Mouse (Mus musculus) neural tube, embryonic 15.5 days (tissue): ENCODE data around the gene 6030408B16Rik. TPM values are rescaled to one million over a fixed set of nuclear protein-coding genes. Genes with fewer than 3 reads are reported as not detected.

Experiments used
- ATAC-seq: fragments of 200-750 bp; cut with Nextera tagmentation; 2 replicates; pipeline ENCODE4 v1.8.0; 2017; ENCODE audit warnings: mild to moderate bottlenecking, moderate TSS enrichment, moderate library complexity; ENCODE audit not compliant: low FRiP score
- H3K27ac ChIP-seq: fragments of 300-500 bp; sonication (generic); replicated peaks from 2 replicates; pipeline ENCODE4 v1.5.1; 2015; ENCODE audit warnings: mild to moderate bottlenecking, inconsistent platforms
- H3K27me3 ChIP-seq: fragments of 300-500 bp; sonication (generic); replicated peaks from 2 replicates; pipeline ENCODE4 v1.6.1; 2015; ENCODE audit warnings: inconsistent platforms
- H3K36me3 ChIP-seq: fragments of 300-500 bp; sonication (generic); 2 replicates; pipeline ENCODE4 v1.6.1; 2015; ENCODE audit warnings: inconsistent platforms
- H3K4me1 ChIP-seq: fragments of 300-500 bp; sonication (generic); 2 replicates; pipeline ENCODE4 v1.6.1; 2015; ENCODE audit warnings: inconsistent platforms
- H3K4me2 ChIP-seq: fragments of 300-500 bp; sonication (generic); 2 replicates; pipeline ENCODE4 v1.6.1; 2015; ENCODE audit warnings: inconsistent platforms, mild to moderate bottlenecking, moderate library complexity
- H3K4me3 ChIP-seq: fragments of 300-500 bp; sonication (generic); replicated peaks from 2 replicates; pipeline ENCODE4 v1.5.1; 2015; ENCODE audit warnings: mild to moderate bottlenecking, inconsistent platforms
- H3K9ac ChIP-seq: fragments of 300-500 bp; sonication (generic); replicated peaks from 2 replicates; pipeline ENCODE4 v1.6.1; 2015; ENCODE audit warnings: mild to moderate bottlenecking, inconsistent platforms
- H3K9me3 ChIP-seq: fragments of 300-500 bp; sonication (generic); replicated peaks from 2 replicates; pipeline ENCODE4 v1.6.1; 2016; ENCODE audit warnings: inconsistent platforms
- WGBS: fragments of 180-500 bp; shearing (Covaris S2); methylation state at CpG from one replicate; pipeline ENCODE4 v1.1.7; 2015; ENCODE audit warnings: mixed read lengths; 5-methylcytosine and 5-hydroxymethylcytosine counted together
- polyA plus RNA-seq: library from polyadenylated mRNA; unstranded; fragments of >200 nt; fragmentation: Nextera tagmentation; extraction: Ambion mirVana; gene quantifications from 2 replicates; pipeline ENCODE4 v1.2.1, GENCODE M21; 2015

The 6030408B16Rik gene
- polyA plus RNA-seq, 1 experiment from 2014 or later = 0.44 TPM

DNA sequence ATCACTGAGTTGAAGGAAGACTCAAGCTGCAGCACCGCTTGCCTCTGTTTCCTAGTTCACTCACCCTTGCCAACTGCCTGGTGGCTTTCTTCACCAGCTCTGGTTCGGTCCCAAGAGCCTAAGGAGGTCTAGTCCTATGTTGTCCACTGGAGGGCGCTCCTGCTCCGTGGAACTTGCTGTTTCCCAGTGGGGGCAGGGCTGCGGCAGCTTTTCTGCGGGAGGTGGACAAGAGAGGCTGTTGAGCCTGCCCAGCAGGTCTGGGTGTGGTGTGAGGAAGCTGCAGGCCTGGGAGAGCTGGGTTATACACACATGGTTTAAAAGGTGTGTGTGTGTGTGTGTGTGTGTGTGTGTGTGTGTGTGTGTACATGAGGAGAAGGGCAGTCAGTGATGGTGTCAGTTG, 34.3 kb downstream of the 6030408B16Rik start:
- Histone ChIP-seq H3K36me3 (no peaks in the 10 kb centered on the region), H3K27ac (no peak overlapping the region), H3K4me2 (no peak overlapping the region), H3K4me3 (no peak overlapping the region), H3K4me1 (no peaks in the 10 kb centered on the region), H3K27me3 (no peaks in the 10 kb centered on the region), H3K9me3 (no peaks in the 10 kb centered on the region), H3K9ac (no peak overlapping the region)
- 7% methylated on average over 6 of the region's 6 CpGs for WGBS
- no peak; the same call in 1 of the 2 replicates for ATAC-seq

DNA sequence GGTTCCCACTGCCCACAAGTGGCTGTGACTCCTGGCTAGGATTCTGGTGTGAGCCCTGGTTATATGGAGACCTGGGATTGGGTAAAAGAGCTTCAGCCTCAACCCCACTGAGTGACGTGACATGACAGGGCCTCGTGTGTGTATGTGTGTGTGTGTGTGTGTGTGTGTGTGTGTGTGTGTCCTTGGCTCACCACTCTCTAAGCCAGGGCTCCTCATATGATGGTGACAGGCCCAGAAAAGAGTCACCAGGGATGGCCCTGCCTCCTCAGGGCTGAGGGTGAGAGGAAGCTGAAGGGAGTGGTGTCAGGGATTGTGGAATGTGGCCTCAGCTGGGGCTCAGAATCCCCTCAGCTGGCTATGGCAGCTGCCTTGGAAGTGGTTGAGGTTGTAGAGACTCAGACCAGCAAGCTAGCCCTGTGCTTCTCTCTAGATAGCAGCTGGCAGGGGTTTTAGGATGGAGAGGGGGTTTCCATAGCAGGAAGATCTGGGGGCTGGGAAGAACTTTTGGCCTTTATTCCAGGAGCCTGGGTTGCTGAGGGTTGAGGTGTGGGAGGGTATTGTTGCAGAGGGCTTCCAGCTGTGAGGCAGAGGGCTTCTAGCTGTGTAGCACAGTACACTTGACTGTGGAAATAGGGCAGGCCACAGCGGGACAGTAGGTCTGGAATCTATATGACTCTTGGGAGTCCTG, 36.0 kb downstream of the 6030408B16Rik start:
- Histone ChIP-seq H3K27me3 (no peaks in the 10 kb centered on the region), H3K36me3 (no peaks in the 10 kb centered on the region), H3K4me1 (no peaks in the 10 kb centered on the region), H3K27ac (no peak overlapping the region), H3K9ac (no peak overlapping the region), H3K4me3 (no peak overlapping the region), H3K4me2 (no peak overlapping the region), H3K9me3 (no peaks in the 10 kb centered on the region)
- 59% methylated on average over 3 of the region's 3 CpGs for WGBS
- ATAC-seq = no peak

DNA sequence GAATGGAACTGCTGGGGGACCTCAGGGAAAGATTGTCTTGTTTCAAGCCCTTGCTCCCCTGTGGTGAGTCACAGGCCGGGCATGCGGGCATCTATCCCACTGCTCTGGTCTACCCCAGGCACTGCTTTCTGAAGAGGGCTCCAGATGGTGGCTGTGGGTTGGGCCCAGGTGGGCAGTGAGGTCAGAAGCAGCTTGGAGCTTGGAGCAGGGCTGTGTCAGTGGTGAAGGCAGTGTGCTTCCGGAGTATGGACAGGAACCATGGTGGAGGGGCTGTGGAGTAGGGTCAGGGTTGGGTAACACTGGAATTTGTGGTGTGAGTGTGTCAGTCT, 36.5 kb downstream of the 6030408B16Rik start:
- no peaks in the 10 kb centered on the region for H3K9me3 ChIP-seq
- H3K4me3 ChIP-seq = no peak overlapping the region
- H3K27me3 ChIP-seq = no peaks in the 10 kb centered on the region
- no peak overlapping the region for H3K9ac ChIP-seq
- no peak overlapping the region for H3K4me2 ChIP-seq
- no peaks in the 10 kb centered on the region for H3K36me3 ChIP-seq
- H3K27ac ChIP-seq = no peak overlapping the region
- WGBS = 49% methylated on average over 3 of the region's 3 CpGs
- no peaks in the 10 kb centered on the region for H3K4me1 ChIP-seq
- no peak for ATAC-seq

DNA sequence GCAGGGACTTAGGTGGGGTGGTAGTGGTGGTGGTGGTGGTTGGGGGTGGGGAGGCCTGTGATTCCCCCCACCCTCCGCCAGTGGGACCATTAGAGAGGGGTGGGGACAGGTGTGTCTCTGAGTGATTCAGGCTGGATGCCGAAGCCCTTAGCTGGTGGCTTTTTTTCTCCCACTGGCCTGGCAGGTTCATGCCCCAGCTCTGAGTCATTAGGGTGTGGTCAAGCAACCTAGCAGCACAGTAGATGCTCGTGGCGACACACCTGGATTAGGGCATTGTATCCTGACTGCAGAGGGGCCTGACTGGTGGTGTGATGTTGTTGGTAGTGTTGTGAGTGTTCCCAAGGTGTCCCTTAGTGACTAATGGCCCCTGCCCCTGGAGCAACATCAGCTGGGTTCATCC, 38.1 kb downstream of the 6030408B16Rik start:
- Histone ChIP-seq H3K27me3 (no peaks in the 10 kb centered on the region), H3K4me2 (no peak overlapping the region), H3K36me3 (no peaks in the 10 kb centered on the region), H3K9ac (no peak overlapping the region), H3K9me3 (no peaks in the 10 kb centered on the region), H3K4me3 (no peak overlapping the region), H3K27ac (no peak overlapping the region), H3K4me1 (no peaks in the 10 kb centered on the region)
- 79% methylated on average over 4 of the region's 4 CpGs for WGBS
- no peak for ATAC-seq

GRCm38 (mm10) chr15:101332370-101332769, 39.4 kb downstream of the 6030408B16Rik start:
- Histone ChIP-seq H3K27ac (no peak overlapping the region), H3K9me3 (no peaks in the 10 kb centered on the region), H3K4me1 (no peaks in the 10 kb centered on the region), H3K9ac (no peak overlapping the region), H3K4me2 (no peak overlapping the region), H3K27me3 (peaks cover 4% of the 10 kb centered on the region), H3K4me3 (no peak overlapping the region), H3K36me3 (no peaks in the 10 kb centered on the region)
- 74% methylated on average over 4 of the region's 4 CpGs for WGBS
- ATAC-seq = no peak

GRCm38 (mm10) chr15:101333165-101333564, 40.2 kb downstream of the 6030408B16Rik start:
- H3K9me3 ChIP-seq = no peaks in the 10 kb centered on the region
- H3K27ac ChIP-seq = no peak overlapping the region
- H3K27me3 ChIP-seq = peaks cover 7% of the 10 kb centered on the region
- H3K4me2 ChIP-seq = no peak overlapping the region
- H3K36me3 ChIP-seq = no peaks in the 10 kb centered on the region
- no peaks in the 10 kb centered on the region for H3K4me1 ChIP-seq
- no peak overlapping the region for H3K4me3 ChIP-seq
- no peak for ATAC-seq
- no peak overlapping the region for H3K9ac ChIP-seq
- WGBS = 32% methylated on average over 1 of the region's 1 CpGs

- ATAC-seq = no peak
- no peaks in the 10 kb centered on the region for H3K4me1 ChIP-seq
- H3K27me3 ChIP-seq = peaks cover 7% of the 10 kb centered on the region
- no peak overlapping the region for H3K4me2 ChIP-seq
- H3K4me3 ChIP-seq = no peak overlapping the region
- no peak overlapping the region for H3K27ac ChIP-seq
- WGBS = 67% methylated on average over 4 of the region's 4 CpGs
- no peaks in the 10 kb centered on the region for H3K36me3 ChIP-seq
- no peaks in the 10 kb centered on the region for H3K9me3 ChIP-seq
- no peak overlapping the region for H3K9ac ChIP-seq
These were observed 40.6 kb downstream of the 6030408B16Rik start for GRCm38 (mm10) chr15:101333648-101334047.

DNA sequence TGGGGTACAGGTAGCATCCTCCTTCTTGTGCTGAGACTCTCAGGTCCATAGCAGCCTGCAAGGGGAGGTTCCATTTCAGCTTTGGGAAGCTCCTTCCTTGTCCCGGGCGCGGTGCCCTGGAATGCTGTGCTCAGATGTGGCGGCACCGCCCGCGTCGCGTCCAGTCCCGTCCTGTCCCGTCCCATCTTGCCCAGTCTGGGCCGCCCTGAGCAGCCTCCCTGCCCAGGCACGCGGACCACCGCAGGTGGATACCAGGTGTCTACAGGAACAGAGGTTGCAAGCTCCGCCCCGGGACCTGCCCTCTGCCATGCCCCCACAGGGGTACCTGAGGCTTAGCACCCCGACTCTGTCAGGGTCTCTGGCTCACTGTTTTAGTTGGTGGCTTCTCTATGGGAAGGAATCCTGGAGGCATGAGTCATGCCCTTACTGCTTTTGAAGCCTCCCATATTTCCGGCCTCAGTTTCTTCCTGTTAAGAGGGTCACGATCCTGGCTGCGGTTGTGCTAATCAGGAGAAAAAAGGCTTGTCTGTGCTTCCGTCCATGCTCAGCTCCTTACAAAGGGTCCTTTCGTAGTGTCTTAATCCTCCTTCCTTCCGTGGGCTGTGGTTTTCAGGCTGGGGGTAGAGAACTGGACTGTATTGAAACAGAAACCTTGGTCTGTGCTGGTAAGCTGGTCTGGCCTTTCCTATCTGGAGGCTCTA, 43.6 kb downstream of the 6030408B16Rik start:
- no peaks in the 10 kb centered on the region for H3K9me3 ChIP-seq
- H3K4me2 ChIP-seq = no peak overlapping the region
- H3K36me3 ChIP-seq = no peaks in the 10 kb centered on the region
- ATAC-seq = no peak
- no peaks in the 10 kb centered on the region for H3K4me1 ChIP-seq
- no peak overlapping the region for H3K27ac ChIP-seq
- H3K9ac ChIP-seq = no peak overlapping the region
- H3K4me3 ChIP-seq = no peak overlapping the region
- peaks cover 7% of the 10 kb centered on the region for H3K27me3 ChIP-seq
- WGBS = 55% methylated on average over 24 of the region's 24 CpGs

DNA sequence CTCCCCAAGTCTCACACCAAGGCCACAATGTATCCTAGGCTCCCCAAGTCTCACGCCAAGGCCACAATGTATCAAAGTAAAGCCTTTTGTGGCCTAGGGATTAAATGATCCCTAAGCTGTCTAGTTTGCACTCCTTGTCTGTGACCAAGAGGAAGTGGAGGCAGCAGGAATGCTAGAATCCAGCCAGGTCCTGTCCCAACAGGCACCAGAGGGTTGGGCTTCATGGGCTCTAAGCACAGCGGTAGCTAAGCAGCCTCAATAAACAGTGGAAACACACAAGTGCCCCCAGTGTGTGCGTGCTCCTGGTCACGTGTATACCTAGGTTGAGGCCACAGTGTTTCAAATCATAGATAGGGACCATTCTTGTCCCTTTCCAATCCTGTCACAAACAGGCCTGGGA, 45.3 kb downstream of the 6030408B16Rik start:
- Histone ChIP-seq H3K4me2 (no peak overlapping the region), H3K4me1 (no peaks in the 10 kb centered on the region), H3K9me3 (no peaks in the 10 kb centered on the region), H3K27ac (no peak overlapping the region), H3K36me3 (no peaks in the 10 kb centered on the region), H3K9ac (no peak overlapping the region), H3K4me3 (no peak overlapping the region), H3K27me3 (peaks cover 7% of the 10 kb centered on the region)
- ATAC-seq = no peak
- 79% methylated on average over 4 of the region's 4 CpGs for WGBS

GRCm38 (mm10) chr15:101339537-101339936, 46.5 kb downstream of the 6030408B16Rik start:
- Histone ChIP-seq H3K9ac (no peak overlapping the region), H3K4me2 (no peak overlapping the region), H3K4me1 (no peaks in the 10 kb centered on the region), H3K9me3 (no peaks in the 10 kb centered on the region), H3K36me3 (no peaks in the 10 kb centered on the region), H3K4me3 (no peak overlapping the region), H3K27ac (no peak overlapping the region), H3K27me3 (peaks cover 7% of the 10 kb centered on the region)
- WGBS = 2% methylated on average over 2 of the region's 2 CpGs
- ATAC-seq = peak; percentile 93

DNA sequence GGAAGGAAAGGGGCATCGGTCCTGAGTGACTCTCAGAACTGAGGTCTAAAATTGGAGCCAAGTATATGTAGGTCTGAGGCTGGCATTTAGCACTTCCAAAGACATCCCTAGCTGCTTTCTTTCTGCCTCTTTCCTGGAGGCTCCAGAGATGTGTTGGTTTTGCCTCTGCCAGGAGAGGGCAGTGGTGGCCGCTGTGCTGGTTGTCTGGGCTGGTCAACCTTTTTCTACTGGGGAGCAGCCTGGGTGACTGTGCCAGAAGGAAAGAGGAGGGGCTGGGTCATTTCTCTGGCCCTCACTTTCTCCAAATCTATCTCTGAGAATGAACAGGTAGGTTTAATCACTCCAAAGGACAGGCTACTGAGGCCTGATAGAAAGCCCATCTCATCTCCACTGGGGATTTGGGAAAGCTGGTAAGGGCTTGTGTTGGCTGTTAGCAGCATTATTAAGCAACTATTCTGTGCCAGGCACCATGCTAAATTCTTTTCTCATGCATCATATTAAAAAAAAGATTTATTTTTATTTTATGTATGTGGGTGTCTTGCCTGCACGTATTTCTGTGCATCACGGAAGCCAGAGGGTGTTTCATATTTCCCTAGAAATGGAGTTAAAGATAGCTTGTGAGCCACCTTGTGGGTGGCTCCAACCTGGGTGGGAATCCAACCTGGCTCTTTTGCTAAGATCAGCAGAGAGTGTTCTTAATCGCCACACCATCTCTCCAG, 48.9 kb downstream of the 6030408B16Rik start:
- WGBS = 58% methylated on average over 5 of the region's 5 CpGs
- H3K4me3 ChIP-seq = no peak overlapping the region
- H3K36me3 ChIP-seq = no peaks in the 10 kb centered on the region
- no peak overlapping the region for H3K4me2 ChIP-seq
- H3K9ac ChIP-seq = no peak overlapping the region
- ATAC-seq = no peak
- no peaks in the 10 kb centered on the region for H3K4me1 ChIP-seq
- no peak overlapping the region for H3K27ac ChIP-seq
- peaks cover 7% of the 10 kb centered on the region; the same call in 1 of the 2 replicates for H3K27me3 ChIP-seq
- no peaks in the 10 kb centered on the region for H3K9me3 ChIP-seq
